9 mouse cellular contexts compared by ENCODE assay signal in genomic region chr9:42573616-42574350, GRCm38 (mm10).
A peak's percentile ranks its signal among the peaks of the same experiment; 100 is the strongest.
DNase-seq lines count a peak whose midpoint lies in the region; ATAC-seq and TF ChIP-seq lines count a peak whose summit lies in the region.
"Had no signal": no experiment of that assay in that cellular context is flagged by ENCODE, and none has a peak within 500 bp of the region (broad histone marks: within the 10 kb centered on the region; RNA-seq: fewer than 3 reads in every experiment).

No protein-coding gene starts in this region.

- H3K4me3 ChIP-seq in forebrain, postnatal 0 days (ENCODE audit: low read depth, low read length) = no peak overlapping the region
- H3K4me3 ChIP-seq in limb, embryonic 13.5 days = no peak overlapping the region
- H3K4me3 ChIP-seq in thymus, adult 2 months (ENCODE audit: control insufficient read depth, insufficient read depth, low read length) = no peak overlapping the region

- H3K4me2 ChIP-seq in forebrain, postnatal 0 days (ENCODE audit: low read depth) = peak overlapping the region; percentile 34
- peak overlapping the region; percentile 47 for H3K4me2 ChIP-seq in limb, embryonic 13.5 days (replicated peaks)

- peak overlapping the region; percentile 22; the same call in 1 of the 2 replicates for H3K9ac ChIP-seq in forebrain, postnatal 0 days
- H3K9ac ChIP-seq in limb, embryonic 13.5 days = no peak overlapping the region

- WGBS in forebrain, postnatal 0 days = 28% methylated on average over 14 of the region's 14 CpGs
- 40% methylated on average over 14 of the region's 14 CpGs for WGBS in limb, embryonic 13.5 days
- 57% methylated on average over 14 of the region's 14 CpGs for WGBS in thymus, adult 2 months

- H3K9me3 ChIP-seq in forebrain, postnatal 0 days (ENCODE audit: low read length) = no peaks in the 10 kb centered on the region
- H3K9me3 ChIP-seq in limb, embryonic 13.5 days = no peaks in the 10 kb centered on the region
- H3K9me3 ChIP-seq: G1E had no signal

- DNase-seq in left cerebral cortex, adult 18-20 months (ENCODE audit: low spot score in 2 of 2) = peak; percentile 60 to 61
- no peak for DNase-seq in left cerebral cortex, adult 11 months (ENCODE audit: low spot score)
- no peak for DNase-seq in forebrain, postnatal 0 days
- DNase-seq in right cerebral cortex, postnatal 36 days (ENCODE audit: low spot score in 2 of 2) = peak; percentile 39 to 54
- no peak for DNase-seq in adrenal gland, postnatal 25 days
- no peak for DNase-seq in thymus, adult 2 months

- H3K36me3 ChIP-seq in forebrain, postnatal 0 days (ENCODE audit: insufficient read depth) = no peaks in the 10 kb centered on the region
- no peaks in the 10 kb centered on the region for H3K36me3 ChIP-seq in limb, embryonic 13.5 days
- no peaks in the 10 kb centered on the region for H3K36me3 ChIP-seq in thymus, adult 2 months (ENCODE audit: control insufficient read depth, insufficient read depth, low read length)
- H3K36me3 ChIP-seq: G1E had no signal

- peaks cover 4% of the 10 kb centered on the region; the same call in 1 of the 2 replicates for H3K4me1 ChIP-seq in forebrain, postnatal 0 days (ENCODE audit: insufficient read depth)
- peaks cover 10% of the 10 kb centered on the region; the same call in 1 of the 2 replicates for H3K4me1 ChIP-seq in limb, embryonic 13.5 days
- no peaks in the 10 kb centered on the region for H3K4me1 ChIP-seq in thymus, adult 2 months (replicated peaks; ENCODE audit: control insufficient read depth, insufficient read depth, low read length)

- TF ChIP-seq CTCF in forebrain, postnatal 0 days (IDR thresholded peaks at IDR 0.05; ENCODE audit: low read depth) = 0 out of 2 replicates have a peak, but pooled peaks have one; percentile 3
- no peak for TF ChIP-seq CTCF in thymus, adult 2 months (IDR thresholded peaks at IDR 0.05; ENCODE audit: borderline replicate concordance, control insufficient read depth, extremely low read depth, insufficient read depth, low read length, poor library complexity)

- no peaks in the 10 kb centered on the region for H3K27me3 ChIP-seq in forebrain, postnatal 0 days (ENCODE audit: insufficient read depth, low read length)
- peaks cover 12% of the 10 kb centered on the region; the same call in 1 of the 2 replicates for H3K27me3 ChIP-seq in limb, embryonic 13.5 days
- H3K27me3 ChIP-seq in thymus, adult 2 months (ENCODE audit: control insufficient read depth, insufficient read depth, low read length) = no peaks in the 10 kb centered on the region

- no peak overlapping the region for H3K27ac ChIP-seq in forebrain, postnatal 0 days (ENCODE audit: low read depth, low read length)
- no peak overlapping the region for H3K27ac ChIP-seq in limb, embryonic 13.5 days
- no peak overlapping the region for H3K27ac ChIP-seq in thymus, adult 2 months (ENCODE audit: control insufficient read depth, insufficient read depth, low read length)

- TF ChIP-seq POLR2A in thymus, adult 2 months (IDR thresholded peaks at IDR 0.05; ENCODE audit: control insufficient read depth, extremely low read depth, insufficient read depth, low read length, poor library complexity) = no peak

- peak; percentile 46 for ATAC-seq in forebrain, postnatal 0 days
- ATAC-seq in limb, embryonic 13.5 days (ENCODE audit: low FRiP score, low read depth) = 0 out of 2 replicates have a peak, but pooled peaks have one; percentile 19
- ATAC-seq in megakaryocyte progenitor cell, adult 5-6 weeks (replicated peaks; ENCODE audit: poor library complexity) = no peak

Comparison
In these comparisons a context has a peak if more than half of its experiments do, and no peak if none do; other contexts are left out.
1. DNase-seq: peak in left cerebral cortex, adult 18-20 months (2 of 2) and right cerebral cortex, postnatal 36 days (2 of 2); none in left cerebral cortex, adult 11 months (single experiment), forebrain, postnatal 0 days (single experiment), adrenal gland, postnatal 25 days (single experiment) and thymus, adult 2 months (single experiment).